Mouse (Mus musculus) skeletal muscle tissue, postnatal 0 days (tissue): ENCODE measurements around the gene Ffar1. TPM values are rescaled to one million over a fixed set of nuclear protein-coding genes. Genes with fewer than 3 reads are reported as not detected.

Source experiments
- polyA plus RNA-seq: library from polyadenylated mRNA; unstranded; fragments of >200 nt; fragmentation: Nextera tagmentation; extraction: Ambion mirVana; gene quantifications from 2 replicates; pipeline ENCODE4 v1.2.1, GENCODE M21; 2015

The Ffar1 gene
- polyA plus RNA-seq: not detected in 2 replicates

DNA sequence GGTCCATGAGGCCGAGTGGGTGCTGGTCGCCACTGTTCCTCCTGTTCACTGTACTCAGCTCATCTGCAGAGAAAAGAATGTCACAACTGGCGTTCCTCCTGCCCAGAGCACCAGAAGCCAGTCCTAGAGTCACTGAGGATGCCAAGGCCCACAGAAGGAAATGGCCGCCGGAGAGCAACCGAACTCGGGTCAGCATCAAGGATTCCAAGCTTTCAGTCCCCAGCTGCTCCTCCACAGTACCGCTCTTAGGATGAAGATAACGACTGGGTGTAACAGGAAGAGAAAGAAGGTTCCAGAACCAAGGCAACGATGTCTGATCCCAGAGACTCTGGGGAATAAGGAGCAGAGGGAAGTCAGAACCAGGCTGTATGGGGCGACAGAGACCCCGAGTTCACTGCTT, at the start of gene Ffar1:
Gene Ffar1, minus strand, starts transcription at position 101 of the 400 bp plus-strand sequence.

DNA sequence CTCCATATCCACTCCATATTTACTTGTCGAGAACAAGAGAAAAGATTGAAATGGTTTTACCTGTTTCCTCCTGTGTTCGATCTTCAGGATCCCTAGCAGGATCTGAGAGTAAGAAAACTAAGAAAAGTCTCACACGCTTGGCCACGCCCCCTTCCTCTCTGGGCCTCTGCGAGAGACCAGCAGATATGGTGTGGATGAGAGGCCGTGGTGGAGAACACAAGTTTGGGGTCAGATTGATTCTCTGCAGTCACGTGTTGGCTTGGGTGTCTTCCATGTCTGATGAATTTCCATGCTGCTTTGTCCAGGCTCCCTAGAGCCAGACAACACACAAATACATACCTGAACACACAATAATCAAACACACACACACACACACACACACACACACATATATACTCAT, 18.8 kb upstream of the Ffar1 start, which contains the start of gene Cd22:
Gene Cd22, minus strand, starts transcription at position 167 of the 400 bp plus-strand sequence.

DNA sequence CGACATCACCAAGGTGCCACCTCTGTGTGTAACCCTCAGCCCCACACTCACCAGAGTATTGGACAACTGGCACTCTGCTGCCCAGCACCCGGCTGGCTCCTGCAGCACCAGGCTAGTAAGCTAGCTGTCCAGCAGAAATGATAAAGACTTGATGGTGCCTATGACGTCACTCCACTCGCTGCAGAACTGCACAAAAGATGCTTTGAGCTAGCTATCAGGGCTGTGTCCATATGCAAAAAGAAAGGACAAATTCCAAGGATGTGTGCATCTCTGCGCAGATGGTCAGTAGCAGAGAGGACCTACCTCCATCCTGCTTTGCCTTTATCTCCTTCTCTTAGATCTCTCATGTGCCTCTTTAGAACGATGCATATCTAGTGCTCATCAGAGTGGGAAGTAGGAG, 5.3 kb downstream of the Ffar1 start, which contains the start of gene Ffar3:
Gene Ffar3, minus strand, starts transcription at position 101 of the 400 bp plus-strand sequence.

DNA sequence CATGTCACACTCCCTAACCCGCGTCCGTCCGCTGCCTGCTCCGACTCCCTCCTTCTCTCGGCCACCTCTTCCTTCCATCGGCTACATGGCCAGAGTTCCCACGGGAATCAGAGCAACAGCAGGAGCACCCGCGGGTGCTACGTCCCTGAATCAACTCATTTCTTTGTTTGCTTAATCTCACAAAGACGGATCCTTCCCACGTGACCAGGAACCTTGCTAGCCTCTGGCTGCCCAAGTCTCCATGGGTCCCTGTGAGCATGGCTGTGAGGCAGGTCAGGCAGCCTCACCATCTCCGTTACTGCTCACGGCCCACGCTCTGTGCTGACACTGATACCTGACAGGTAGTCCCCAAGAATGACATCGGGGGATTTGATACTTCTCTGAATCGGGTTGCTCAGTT, 37.7 kb downstream of the Ffar1 start, which contains the start of gene Ffar2:
Gene Ffar2, minus strand, starts transcription at position 101 of the 400 bp plus-strand sequence.

Other genes with a start within 250 kb of the Ffar1 start
- 0.39 and 0.53 TPM in 2 replicates for gene Upk1a, start 248.7 kb downstream of the Ffar1 start, polyA plus RNA-seq
- 1,910 and 2,111 TPM in 2 replicates for gene Cox6b1, start 235.4 kb downstream of the Ffar1 start, polyA plus RNA-seq
- not detected in 2 replicates for gene Etv2, start 225.7 kb downstream of the Ffar1 start, polyA plus RNA-seq
- 65.4 and 67.4 TPM in 2 replicates for gene Rbm42, start 211.2 kb downstream of the Ffar1 start, polyA plus RNA-seq
- 7.5 and 9.5 TPM in 2 replicates for gene Haus5, start 196.6 kb downstream of the Ffar1 start, polyA plus RNA-seq
- gene Pmis2, start 190.0 kb downstream of the Ffar1 start, polyA plus RNA-seq: not detected in 2 replicates
- gene 2200002J24Rik, start 162.6 kb downstream of the Ffar1 start, polyA plus RNA-seq: 0.33 TPM in 1 of 2 replicates, not detected in the other
- gene Atp4a, start 149.4 kb downstream of the Ffar1 start, polyA plus RNA-seq: 0.15 and 0.22 TPM in 2 replicates
- 227 and 250 TPM in 2 replicates for gene Tmem147, start 132.0 kb downstream of the Ffar1 start, polyA plus RNA-seq
- 0.21 TPM in 1 of 2 replicates, not detected in the other for gene Gapdhs, start 117.9 kb downstream of the Ffar1 start, polyA plus RNA-seq
- gene Sbsn, start 110.1 kb downstream of the Ffar1 start, polyA plus RNA-seq: 0.45 and 25.6 TPM in 2 replicates
- gene Dmkn, start 97.8 kb downstream of the Ffar1 start, polyA plus RNA-seq: 0.51 and 65.3 TPM in 2 replicates
- 8.3 and 219 TPM in 2 replicates for gene Krtdap, start 73.7 kb downstream of the Ffar1 start, polyA plus RNA-seq
- 1.0 and 6.6 TPM in 2 replicates for gene Ffar2, start 37.8 kb downstream of the Ffar1 start, polyA plus RNA-seq
- gene Ffar3, start 5.4 kb downstream of the Ffar1 start, polyA plus RNA-seq: not detected in 2 replicates
- gene Cd22, start 18.8 kb upstream of the Ffar1 start, polyA plus RNA-seq: 0.24 and 0.33 TPM in 2 replicates
- gene Mag, start 53.3 kb upstream of the Ffar1 start, polyA plus RNA-seq: 2.2 and 2.4 TPM in 2 replicates
- gene Hamp2, start 63.1 kb upstream of the Ffar1 start, polyA plus RNA-seq: not detected in 2 replicates
- gene Hamp, start 82.5 kb upstream of the Ffar1 start, polyA plus RNA-seq: not detected in 2 replicates
- 13.5 and 15.2 TPM in 2 replicates for gene Usf2, start 95.2 kb upstream of the Ffar1 start, polyA plus RNA-seq
- 0.73 and 1.8 TPM in 2 replicates for gene Lsr, start 111.9 kb upstream of the Ffar1 start, polyA plus RNA-seq
- 0.22 TPM in 1 of 2 replicates, not detected in the other for gene Fam187b, start 112.2 kb upstream of the Ffar1 start, polyA plus RNA-seq
- gene Fxyd5, start 180.9 kb upstream of the Ffar1 start, polyA plus RNA-seq: 33.4 and 46.8 TPM in 2 replicates
- gene Fxyd7, start 189.9 kb upstream of the Ffar1 start, polyA plus RNA-seq: 1.5 and 2.8 TPM in 2 replicates
- gene Fxyd1, start 195.6 kb upstream of the Ffar1 start, polyA plus RNA-seq: 981 and 1,160 TPM in 2 replicates
- 1.1 and 1.3 TPM in 2 replicates for gene Lgi4, start 197.8 kb upstream of the Ffar1 start, polyA plus RNA-seq
- gene Fxyd3, start 215.1 kb upstream of the Ffar1 start, polyA plus RNA-seq: 0.87 and 5.7 TPM in 2 replicates